Mouse (Mus musculus) bone marrow, adult 2 months (tissue): ENCODE results near the gene Adgrg5. TPM values are rescaled to one million over a fixed set of nuclear protein-coding genes. Genes with fewer than 3 reads are reported as not detected.

Experiments used
- H3K27ac ChIP-seq: fragments of 200-500 bp; 2 replicates; pipeline ENCODE4 v1.5.1; 2012; ENCODE audit warnings: low read depth, mild to moderate bottlenecking, control low read depth, inconsistent platforms, low read length; ENCODE audit not compliant: control insufficient read depth, poor library complexity, insufficient read depth
- H3K4me1 ChIP-seq: fragments of 200-500 bp; 2 replicates; pipeline ENCODE4 v1.6.1; 2011; ENCODE audit warnings: low read length; ENCODE audit not compliant: control insufficient read depth, insufficient read depth
- H3K4me3 ChIP-seq: fragments of 200-500 bp; replicated peaks from 2 replicates; pipeline ENCODE3; 2011; ENCODE audit warnings: mild to moderate bottlenecking, low read depth, low read length, control low read depth; ENCODE audit not compliant: control insufficient read depth
- CTCF ChIP-seq: fragments of 200-500 bp; IDR thresholded peaks from 2 replicates; pipeline ENCODE4 v1.5.1; 2011; ENCODE audit warnings: low read length, control low read depth; ENCODE audit not compliant: control insufficient read depth, insufficient read depth
- POLR2A ChIP-seq: fragments of 200-500 bp; IDR thresholded peaks from 2 replicates; pipeline ENCODE4 v1.6.1; 2011; ENCODE audit warnings: low read depth, mild to moderate bottlenecking, control low read depth, low read length, borderline replicate concordance; ENCODE audit not compliant: control insufficient read depth
- WGBS: fragments of 180-500 bp; shearing (Covaris S2); methylation state at CpG from one replicate; pipeline ENCODE4 v1.1.7; 2018; 5-methylcytosine and 5-hydroxymethylcytosine counted together
- polyA plus RNA-seq: library from polyadenylated mRNA; stranded (reverse); fragments of >200 nt; gene quantifications from 2 replicates; pipeline ENCODE4 v1.2.4, GENCODE M21; 2011; ENCODE audit warnings: low replicate concordance; ENCODE audit not compliant: missing spikeins, insufficient read depth, insufficient read length

Adgrg5 gene
- polyA plus RNA-seq, 1 experiment = 2.5 TPM

- H3K27ac ChIP-seq = no peak overlapping the region
- WGBS = 32% methylated on average over 7 of the region's 7 CpGs
- TF ChIP-seq CTCF = no peak
- no peak overlapping the region for H3K4me3 ChIP-seq
- H3K4me1 ChIP-seq = peaks cover 12% of the 10 kb centered on the region
Measured at GRCm38 (mm10) chr8:94987553-94987952, 64.1 kb downstream of the Adgrg5 start.

- Histone ChIP-seq H3K27ac (no peak overlapping the region), H3K4me3 (no peak overlapping the region), H3K4me1 (peaks cover 12% of the 10 kb centered on the region)
- 31% methylated on average over 6 of the region's 6 CpGs for WGBS
- TF ChIP-seq CTCF = no peak
- no peak for TF ChIP-seq POLR2A
Measured at GRCm38 (mm10) chr8:94988619-94989018, 65.1 kb downstream of the Adgrg5 start.

- no peak for TF ChIP-seq CTCF
- no peak for TF ChIP-seq POLR2A
- Histone ChIP-seq H3K4me3 (no peak overlapping the region), H3K27ac (no peak overlapping the region), H3K4me1 (peaks cover 12% of the 10 kb centered on the region)
- 57% methylated on average over 4 of the region's 4 CpGs for WGBS
Measured at GRCm38 (mm10) chr8:94989711-94990110, 66.2 kb downstream of the Adgrg5 start.

- 35% methylated on average over 11 of the region's 11 CpGs for whole genome bisulfite sequencing
- TF ChIP-seq CTCF = no peak
- no peak for TF ChIP-seq POLR2A
- no peak overlapping the region for H3K27ac ChIP-seq
- peaks cover 11% of the 10 kb centered on the region for H3K4me1 ChIP-seq
- H3K4me3 ChIP-seq = no peak overlapping the region
Measured at GRCm38 (mm10) chr8:94990598-94991453, 67.3 kb downstream of the Adgrg5 start.

- Histone ChIP-seq H3K27ac (no peak overlapping the region), H3K4me3 (no peak overlapping the region), H3K4me1 (peaks cover 11% of the 10 kb centered on the region)
- WGBS = 59% methylated on average over 9 of the region's 9 CpGs
- TF ChIP-seq CTCF (no peak), POLR2A (no peak)
Measured at GRCm38 (mm10) chr8:94991454-94991994, 68.0 kb downstream of the Adgrg5 start.

- peaks cover 11% of the 10 kb centered on the region for H3K4me1 ChIP-seq
- 52% methylated on average over 4 of the region's 4 CpGs for WGBS
- no peak overlapping the region for H3K4me3 ChIP-seq
- TF ChIP-seq POLR2A (no peak), CTCF (no peak)
- H3K27ac ChIP-seq = no peak overlapping the region
Measured at GRCm38 (mm10) chr8:94992010-94992409, 68.5 kb downstream of the Adgrg5 start.

- Histone ChIP-seq H3K4me3 (no peak overlapping the region), H3K27ac (no peak overlapping the region), H3K4me1 (peaks cover 10% of the 10 kb centered on the region)
- 55% methylated on average over 5 of the region's 5 CpGs for WGBS
- TF ChIP-seq POLR2A (no peak), CTCF (no peak)
Measured at GRCm38 (mm10) chr8:94992534-94992933, 69.0 kb downstream of the Adgrg5 start.

Other genes with a start within 250 kb of the Adgrg5 start
- not detected in 2 replicates for gene Pllp, start 227.4 kb upstream of the Adgrg5 start, polyA plus RNA-seq
- 0.57 TPM in 1 of 2 replicates, not detected in the other for gene Ccl22, start 178.1 kb upstream of the Adgrg5 start, polyA plus RNA-seq
- gene Cx3cl1, start 151.7 kb upstream of the Adgrg5 start, polyA plus RNA-seq = 3.6 TPM in 1 of 2 replicates, not detected in the other
- gene Ccl17, start 113.2 kb upstream of the Adgrg5 start, polyA plus RNA-seq = not detected in 2 replicates
- gene Coq9, start 85.4 kb upstream of the Adgrg5 start, polyA plus RNA-seq = 21.8 and 35.8 TPM in 2 replicates
- gene Ciapin1, start 85.3 kb upstream of the Adgrg5 start, polyA plus RNA-seq = 36.7 and 38.1 TPM in 2 replicates
- 33.6 and 37.9 TPM in 2 replicates for gene Polr2c, start 66.2 kb upstream of the Adgrg5 start, polyA plus RNA-seq
- gene Dok4, start 47.4 kb upstream of the Adgrg5 start, polyA plus RNA-seq = 3.0 and 5.6 TPM in 2 replicates
- gene Ccdc102a, start 5.6 kb upstream of the Adgrg5 start, polyA plus RNA-seq = 0.70 and 2.8 TPM in 2 replicates
- 30.1 and 41.3 TPM in 2 replicates for gene Adgrg1, start 51.1 kb downstream of the Adgrg5 start, polyA plus RNA-seq
- gene Adgrg3, start 94.0 kb downstream of the Adgrg5 start, polyA plus RNA-seq = 18.7 and 63.0 TPM in 2 replicates
- gene Drc7, start 131.4 kb downstream of the Adgrg5 start, polyA plus RNA-seq = 2.8 and 3.1 TPM in 2 replicates
- gene Katnb1, start 157.5 kb downstream of the Adgrg5 start, polyA plus RNA-seq = 4.4 and 21.7 TPM in 2 replicates